Mouse (Mus musculus) induced T-regulatory cell, adult 2 months (primary cell): ENCODE results near the gene Snx14.
"Not testable (repeated sequence)": the region's sequence is repeated elsewhere in the genome, so short reads cannot be mapped to it uniquely, and the experiment has no call there.

Experiments used
- DNase-seq: peaks from one replicate; pipeline ENCODE4 v3.0.0-alpha.2; 2012; ENCODE audit warnings: low read depth

Gene Snx14

GRCm38 (mm10) chr9:88438555-88439237, at the start of gene Snx14:
Gene Snx14, minus strand, starts transcription at chr9:88438958.
- peak; percentile 94 for DNase-seq

DNA sequence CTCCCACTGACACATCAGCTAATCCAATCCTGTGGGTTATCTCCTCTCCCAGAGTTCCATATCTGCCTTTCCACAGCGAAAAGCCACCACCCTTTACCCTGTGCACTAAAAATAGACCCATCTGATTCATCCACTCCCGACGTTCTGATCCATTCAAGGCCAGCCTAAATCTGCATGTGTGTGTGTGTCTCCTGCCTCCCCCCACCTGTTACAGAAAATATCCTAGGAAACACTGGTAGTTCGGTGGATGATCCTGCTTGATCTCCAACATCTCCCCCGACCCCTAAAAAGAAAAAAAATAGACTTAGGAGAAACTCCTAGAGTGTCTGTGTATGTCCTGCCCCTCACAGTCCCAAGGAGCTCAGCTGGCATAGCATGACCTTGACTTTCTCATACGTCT, 45.8 kb upstream of the Snx14 start:
- no peak for DNase-seq

DNA sequence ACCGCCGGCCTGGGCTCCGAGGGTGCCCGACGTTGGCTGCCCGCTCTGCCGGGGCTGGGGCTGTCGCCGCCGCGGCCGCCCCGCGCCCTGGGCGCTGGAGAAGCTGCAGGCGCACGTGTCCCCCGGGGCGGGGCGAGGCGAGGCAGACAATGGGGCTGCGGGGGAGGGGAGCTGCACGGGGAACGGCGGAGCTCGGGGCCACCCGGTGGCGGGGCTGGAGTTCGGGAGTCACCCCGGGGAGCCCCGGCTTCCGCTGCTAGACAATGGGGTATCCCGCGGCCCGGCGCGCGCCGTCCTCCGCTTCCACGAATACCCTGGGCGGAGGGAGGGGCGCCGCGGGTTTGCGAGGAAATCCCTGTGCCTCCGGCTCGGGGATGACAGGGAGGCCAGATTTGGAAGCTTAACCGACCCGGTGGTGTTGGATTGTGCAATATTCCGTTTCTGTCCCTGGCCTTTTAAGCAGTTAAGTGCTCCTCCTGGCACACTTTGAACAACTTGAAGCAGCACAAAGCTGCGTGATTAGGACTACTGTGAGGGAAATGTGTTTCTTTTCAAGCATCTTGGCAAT, 44.2 kb upstream of the Snx14 start:
- peak; percentile 89 for DNase-seq

GRCm38 (mm10) chr9:88482230-88482828, 43.6 kb upstream of the Snx14 start, which contains the start of gene Syncrip:
Gene Syncrip, minus strand, starts transcription at chr9:88482574.
- peak; percentile 96 for DNase-seq

DNA sequence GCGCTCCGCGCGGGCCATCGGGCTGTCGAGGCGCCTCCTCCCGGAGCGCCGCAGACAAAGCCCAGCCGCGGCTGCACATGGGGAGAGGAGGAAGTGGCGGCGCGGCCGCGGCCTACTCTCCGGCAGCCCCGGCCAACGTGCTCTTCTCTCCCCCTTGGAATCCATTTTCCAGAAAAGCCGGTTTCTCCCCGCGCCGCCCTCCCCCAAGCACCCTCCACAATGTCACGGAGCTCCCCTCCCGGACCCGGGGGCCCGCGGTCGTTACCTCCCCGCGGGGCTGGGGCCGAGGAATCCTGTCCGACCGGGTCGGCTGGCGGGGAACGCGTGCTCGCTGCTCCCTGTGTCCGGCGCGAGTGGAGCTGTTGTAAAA, 43.0 kb upstream of the Snx14 start:
- peak; percentile 76 for DNase-seq

DNA sequence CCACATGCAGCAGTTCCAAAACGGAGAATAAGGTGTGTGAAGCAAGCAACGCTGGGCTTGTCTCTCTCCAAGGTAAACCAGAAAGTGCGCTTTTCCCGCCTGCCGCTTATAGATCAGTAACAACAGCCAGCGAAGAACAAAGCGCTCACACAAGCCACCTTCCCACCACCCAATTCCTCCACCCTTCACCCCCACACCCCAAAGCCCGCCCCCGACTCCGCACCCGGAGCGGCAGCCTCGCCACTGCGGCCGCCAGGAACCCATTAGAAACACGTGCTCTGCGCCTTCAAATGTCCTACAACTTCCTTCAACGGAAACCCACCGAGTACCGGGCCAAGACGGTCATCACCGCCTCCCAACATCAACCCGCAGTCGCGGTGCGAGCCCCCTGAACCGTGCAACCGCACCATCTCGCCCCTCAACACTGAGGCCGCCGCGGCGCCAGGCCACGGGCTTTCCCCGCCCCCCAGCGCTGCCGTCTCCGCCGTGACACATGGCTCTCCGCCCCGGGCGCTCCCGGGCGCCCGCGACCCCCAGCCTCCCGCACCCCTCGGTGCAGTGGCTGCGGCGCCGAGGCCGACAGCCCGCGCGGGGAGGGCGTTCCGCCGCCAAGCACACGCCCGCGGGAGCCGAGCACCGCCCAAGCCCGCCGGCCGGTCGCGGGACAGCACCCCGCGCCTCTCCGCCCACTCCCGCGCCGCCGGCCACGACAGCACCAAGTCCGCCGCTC, 42.5 kb upstream of the Snx14 start:
- DNase-seq = peak; percentile 71

- peak; percentile 30 for DNase-seq
Observed at GRCm38 (mm10) chr9:88480120-88480519, 41.4 kb upstream of the Snx14 start.

- peak; percentile 48 for DNase-seq
Observed at GRCm38 (mm10) chr9:88476138-88476537, 37.4 kb upstream of the Snx14 start.

- not testable (repeated sequence) for DNase-seq
Observed at GRCm38 (mm10) chr9:88461017-88461416, 22.3 kb upstream of the Snx14 start.

DNA sequence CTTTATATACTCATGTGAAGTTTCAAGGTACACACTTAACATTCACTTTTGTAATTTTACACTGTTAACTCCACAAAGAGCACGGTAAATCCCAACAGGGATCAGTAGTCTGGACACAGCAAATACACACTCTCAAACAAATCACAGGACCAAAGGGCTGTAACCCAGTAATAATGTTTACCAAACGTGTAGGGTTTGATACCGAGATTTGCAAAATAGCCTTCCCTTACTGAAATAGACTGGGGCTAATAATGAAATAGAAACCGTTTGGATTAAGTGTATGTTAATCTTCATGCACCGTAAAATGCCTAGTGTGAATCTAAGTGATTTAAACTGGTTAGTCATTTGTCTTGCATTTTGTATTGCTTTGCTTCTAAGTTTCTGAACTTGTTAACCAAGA, 1.2 kb upstream of the Snx14 start:
- no peak for DNase-seq

GRCm38 (mm10) chr9:88439238-88439600, 461 bp upstream of the Snx14 start:
- no peak for DNase-seq

- DNase-seq = no peak
Observed at GRCm38 (mm10) chr9:88438237-88438554, 562 bp downstream of the Snx14 start.

DNA sequence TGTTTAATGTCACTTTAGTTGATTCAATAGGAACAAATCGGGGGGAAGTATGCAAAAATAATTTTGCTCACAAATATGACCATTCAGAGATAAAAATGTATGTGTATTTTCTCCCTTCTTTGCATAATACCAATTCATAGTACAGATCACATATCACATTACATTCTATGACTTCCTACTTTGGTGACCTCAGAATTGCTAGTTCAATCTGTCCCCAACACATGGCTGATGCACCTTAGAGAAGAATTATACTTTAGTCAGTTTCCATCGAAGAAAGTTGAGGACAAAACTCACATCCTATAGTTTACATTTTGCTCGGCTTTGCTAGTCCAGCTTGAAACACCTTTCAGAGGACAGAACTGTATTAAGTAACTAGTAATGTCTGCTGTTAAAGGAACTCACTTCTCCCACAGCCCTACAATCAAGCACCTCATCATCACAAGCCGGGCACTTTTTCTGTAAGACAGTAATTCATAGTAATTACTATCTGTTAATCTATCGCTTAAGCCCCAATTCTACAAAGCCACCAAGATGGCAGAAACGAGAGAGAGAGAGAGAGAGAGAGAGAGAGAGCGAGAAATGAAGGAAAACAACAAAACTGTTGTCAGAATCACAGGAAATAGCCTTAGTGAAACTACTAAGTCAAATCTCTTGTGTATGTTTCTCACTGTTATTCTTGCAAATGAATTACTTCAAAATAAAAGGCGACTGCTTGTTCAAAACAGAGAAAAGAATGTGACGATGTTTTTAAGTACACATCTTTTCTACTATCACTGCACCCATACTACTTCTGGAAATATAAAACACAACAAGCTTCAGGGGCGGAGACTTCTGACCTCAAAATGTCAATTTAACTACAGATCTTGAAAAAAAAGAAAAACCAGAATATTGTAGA, 1.2 kb downstream of the Snx14 start:
- peak; percentile 70 for DNase-seq

- DNase-seq = no peak
Observed at GRCm38 (mm10) chr9:88424356-88424755, 14.4 kb downstream of the Snx14 start.

DNA sequence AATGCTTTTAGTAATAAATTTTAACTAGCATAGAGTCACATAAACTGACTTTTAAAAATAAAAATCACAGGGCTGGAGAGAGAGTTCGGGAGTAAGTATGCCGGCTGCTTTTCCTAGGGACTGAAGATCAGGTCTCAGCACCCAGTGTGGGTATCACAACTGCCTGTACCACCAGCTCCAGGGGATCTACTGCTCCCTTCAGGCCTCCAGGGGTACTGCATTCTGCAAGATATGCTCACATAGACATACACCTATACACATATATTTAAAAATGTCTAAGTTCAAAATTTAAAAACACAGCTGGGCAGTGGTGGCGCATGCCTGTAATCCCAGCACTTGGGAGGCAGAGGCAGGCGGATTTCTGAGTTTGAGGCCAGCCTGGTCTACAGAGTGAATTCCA, 16.3 kb downstream of the Snx14 start:
- DNase-seq = no peak

DNA sequence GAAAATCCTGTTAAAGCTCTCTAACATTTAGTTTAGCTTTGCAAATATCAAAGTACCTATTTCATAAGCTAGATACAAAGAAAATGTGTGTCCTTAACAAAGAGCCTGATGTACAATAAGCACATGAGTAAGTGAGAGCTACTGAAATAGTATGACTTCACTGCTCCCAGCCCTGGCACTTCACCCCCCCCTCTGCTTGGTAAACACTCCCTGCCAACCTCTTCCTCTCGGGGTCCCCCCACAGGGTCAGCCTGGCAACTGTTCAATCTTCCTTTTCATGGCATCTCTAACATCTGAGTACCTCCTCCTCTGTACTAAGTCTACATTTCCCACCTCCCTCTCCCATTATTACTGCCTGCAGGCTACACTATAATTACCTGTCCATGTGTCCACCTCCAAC, 22.0 kb downstream of the Snx14 start:
- DNase-seq = no peak

- no peak for DNase-seq
Observed at GRCm38 (mm10) chr9:88409978-88410377, 28.8 kb downstream of the Snx14 start.

DNA sequence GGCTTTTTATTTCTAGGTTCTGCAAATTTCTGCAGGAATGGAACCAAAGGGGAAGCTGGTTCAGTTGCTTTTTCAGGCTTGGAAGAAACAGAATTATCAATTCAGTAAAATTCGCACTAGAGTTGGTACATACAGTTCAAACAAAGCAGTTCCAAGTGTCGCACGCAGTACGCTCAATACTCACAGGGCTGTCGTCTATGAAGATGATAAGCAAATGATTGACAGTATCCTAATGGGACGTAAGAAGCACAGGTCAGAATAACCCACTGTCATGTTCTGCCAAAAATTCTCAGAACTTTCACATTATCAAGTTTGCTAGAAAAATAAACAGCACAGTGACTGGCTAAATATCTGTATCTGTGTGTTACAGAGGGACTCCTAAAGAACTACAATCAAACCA, 34.2 kb downstream of the Snx14 start:
- no peak for DNase-seq

DNA sequence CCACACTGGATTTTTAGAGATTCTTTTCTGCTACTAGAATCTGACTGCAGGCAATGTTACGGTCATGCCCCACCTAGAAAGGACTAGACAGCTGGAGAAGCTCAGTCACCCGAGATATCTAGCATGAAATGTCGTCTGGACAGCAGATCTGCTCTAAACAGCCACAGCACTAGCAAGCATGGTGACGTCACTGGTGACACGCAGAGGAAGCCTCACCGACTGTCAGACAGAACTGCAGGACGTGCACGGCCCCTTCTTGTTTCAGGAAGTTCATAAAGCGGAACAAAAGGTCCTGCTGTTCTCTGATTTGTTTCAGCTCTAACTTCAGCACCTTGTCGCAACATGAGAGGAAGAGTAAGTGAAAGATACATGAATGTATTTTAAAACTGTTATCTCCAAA, 34.7 kb downstream of the Snx14 start:
- DNase-seq = peak; percentile 33

GRCm38 (mm10) chr9:88398461-88398860, 40.3 kb downstream of the Snx14 start:
- DNase-seq = peak; percentile 64

GRCm38 (mm10) chr9:88394852-88395251, 43.9 kb downstream of the Snx14 start:
- no peak for DNase-seq

DNA sequence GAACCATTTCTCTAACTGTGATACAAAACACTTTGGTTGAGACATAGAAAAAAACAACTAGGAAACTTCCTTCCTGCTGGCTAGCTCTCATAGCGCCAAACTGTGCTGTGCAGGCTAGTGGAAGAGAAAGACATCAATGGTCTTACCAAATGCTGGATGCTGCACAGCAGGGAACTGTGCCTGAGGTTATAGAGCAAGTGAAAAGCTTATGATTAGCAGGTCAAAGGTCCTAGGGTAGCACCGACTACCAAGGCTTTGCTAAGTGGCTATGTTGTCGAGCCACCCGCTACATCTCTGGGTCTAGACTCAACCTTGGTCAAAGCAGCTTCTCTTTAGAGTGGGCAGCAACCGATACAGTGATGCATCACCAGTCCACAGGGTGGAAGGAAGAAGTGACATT, 49.9 kb downstream of the Snx14 start:
- no peak for DNase-seq
